Mouse (Mus musculus): ENCODE measurements around the gene Usf2. TPM values are rescaled to one million over a fixed set of nuclear protein-coding genes. Genes with fewer than 3 reads are reported as not detected.

Gene Usf2
- polyA plus RNA-seq, 1 experiment from 2014 or later, result 21.1 TPM

GRCm38 (mm10) chr7:30988519-30989162, 32.0 kb upstream of the Usf2 start:
- Histone ChIP-seq H3K27me3 (replicated peaks; ENCODE audit: insufficient read depth, low read length) (no peaks in the 10 kb centered on the region), H3K27ac (ENCODE audit: low read length) (no peak overlapping the region), H3K36me3 (ENCODE audit: insufficient read depth, low read length) (no peaks in the 10 kb centered on the region), H3K9ac (replicated peaks; ENCODE audit: low read depth) (no peak overlapping the region), H3K4me1 (ENCODE audit: insufficient read depth, low read depth, low read length) (no peaks in the 10 kb centered on the region), H3K4me3 (ENCODE audit: low read depth, low read length) (no peak overlapping the region), H3K9me3 (ENCODE audit: low read length) (no peaks in the 10 kb centered on the region), H3K4me2 (replicated peaks; ENCODE audit: low read depth, low read length) (no peak overlapping the region)
- ATAC-seq, result no peak
- no peak for DNase-seq (ENCODE audit: low spot score)
- no peak for TF ChIP-seq EP300 (IDR thresholded peaks at IDR 0.05)
- TF ChIP-seq CTCF (IDR thresholded peaks at IDR 0.05), result no peak
- WGBS, result 87% methylated on average over 4 of the region's 4 CpGs

- ATAC-seq (no peak), DNase-seq (ENCODE audit: low spot score) (no peak)
- TF ChIP-seq CTCF (IDR thresholded peaks at IDR 0.05) (no peak), EP300 (IDR thresholded peaks at IDR 0.05) (no peak)
- Histone ChIP-seq H3K4me2 (replicated peaks; ENCODE audit: low read depth, low read length) (no peak overlapping the region), H3K36me3 (ENCODE audit: insufficient read depth, low read length) (no peaks in the 10 kb centered on the region), H3K27me3 (replicated peaks; ENCODE audit: insufficient read depth, low read length) (no peaks in the 10 kb centered on the region), H3K4me3 (ENCODE audit: low read depth, low read length) (no peak overlapping the region), H3K27ac (ENCODE audit: low read length) (no peak overlapping the region), H3K9ac (replicated peaks; ENCODE audit: low read depth) (no peak overlapping the region), H3K4me1 (ENCODE audit: insufficient read depth, low read depth, low read length) (no peaks in the 10 kb centered on the region), H3K9me3 (ENCODE audit: low read length) (no peaks in the 10 kb centered on the region)
- 86% methylated on average over 9 of the region's 9 CpGs for WGBS
These were observed 28.8 kb upstream of the Usf2 start for GRCm38 (mm10) chr7:30985357-30985756.

- H3K4me3 ChIP-seq (ENCODE audit: low read depth, low read length), result no peak overlapping the region
- no peaks in the 10 kb centered on the region for H3K36me3 ChIP-seq (ENCODE audit: insufficient read depth, low read length)
- no peaks in the 10 kb centered on the region for H3K9me3 ChIP-seq (ENCODE audit: low read length)
- TF ChIP-seq CTCF (IDR thresholded peaks at IDR 0.05) (no peak), EP300 (IDR thresholded peaks at IDR 0.05) (no peak)
- DNase-seq (ENCODE audit: low spot score), result no peak
- ATAC-seq, result no peak
- no peaks in the 10 kb centered on the region for H3K27me3 ChIP-seq (replicated peaks; ENCODE audit: insufficient read depth, low read length)
- H3K4me1 ChIP-seq (ENCODE audit: insufficient read depth, low read depth, low read length), result no peaks in the 10 kb centered on the region
- H3K27ac ChIP-seq (ENCODE audit: low read length), result no peak overlapping the region
- H3K4me2 ChIP-seq (replicated peaks; ENCODE audit: low read depth, low read length), result no peak overlapping the region
- WGBS, result 89% methylated on average over 4 of the region's 4 CpGs
- no peak overlapping the region for H3K9ac ChIP-seq (replicated peaks; ENCODE audit: low read depth)
These were observed 25.1 kb upstream of the Usf2 start for GRCm38 (mm10) chr7:30981703-30982102.

- H3K27me3 ChIP-seq (replicated peaks; ENCODE audit: insufficient read depth, low read length), result no peaks in the 10 kb centered on the region
- H3K4me3 ChIP-seq (ENCODE audit: low read depth, low read length), result peak within 1 kb of the TSS; percentile 49
- peak within 1 kb of the TSS; percentile 94 for H3K27ac ChIP-seq (ENCODE audit: low read length)
- under 1% methylated on average over 37 of the region's 37 CpGs for WGBS
- H3K36me3 ChIP-seq (ENCODE audit: insufficient read depth, low read length), result no peaks in the 10 kb centered on the region
- H3K4me1 ChIP-seq (ENCODE audit: insufficient read depth, low read depth, low read length), result peaks cover 5% of the 10 kb centered on the region; the same call in 1 of the 2 replicates
- DNase-seq (ENCODE audit: low spot score), result peak; percentile 96
- H3K9ac ChIP-seq (replicated peaks; ENCODE audit: low read depth), result peak within 1 kb of the TSS; percentile 46
- ATAC-seq, result peak; percentile 96
- TF ChIP-seq EP300 (IDR thresholded peaks at IDR 0.05) (peak; percentile 6; the same call in 1 of the 2 replicates), CTCF (IDR thresholded peaks at IDR 0.05) (peak; percentile 88)
- H3K9me3 ChIP-seq (ENCODE audit: low read length), result no peaks in the 10 kb centered on the region
- H3K4me2 ChIP-seq (replicated peaks; ENCODE audit: low read depth, low read length), result peak within 1 kb of the TSS; percentile 65
These were observed 17.1 kb upstream of the Usf2 start, which contains the start of gene Fam187b for GRCm38 (mm10) chr7:30973501-30974289. Fam187b (plus strand) TSS chr7:30973790.

- H3K27me3 ChIP-seq (replicated peaks; ENCODE audit: insufficient read depth, low read length), result no peaks in the 10 kb centered on the region
- TF ChIP-seq CTCF (IDR thresholded peaks at IDR 0.05) (no peak), EP300 (IDR thresholded peaks at IDR 0.05) (no peak)
These were observed 16.6 kb upstream of the Usf2 start, which contains the start of gene Lsr for GRCm38 (mm10) chr7:30973251-30973500. Lsr (minus strand) TSS chr7:30973464.

GRCm38 (mm10) chr7:30972426-30973250, 16.0 kb upstream of the Usf2 start:
- Histone ChIP-seq H3K9ac (replicated peaks; ENCODE audit: low read depth) (peak overlapping the region; percentile 46; the same call in 1 of the 2 replicates), H3K27ac (ENCODE audit: low read length) (peak overlapping the region; percentile 94), H3K27me3 (replicated peaks; ENCODE audit: insufficient read depth, low read length) (no peaks in the 10 kb centered on the region), H3K4me2 (replicated peaks; ENCODE audit: low read depth, low read length) (peak overlapping the region; percentile 65), H3K4me1 (ENCODE audit: insufficient read depth, low read depth, low read length) (peaks cover 5% of the 10 kb centered on the region; the same call in 1 of the 2 replicates), H3K9me3 (ENCODE audit: low read length) (no peaks in the 10 kb centered on the region), H3K4me3 (ENCODE audit: low read depth, low read length) (peak overlapping the region; percentile 49), H3K36me3 (ENCODE audit: insufficient read depth, low read length) (no peaks in the 10 kb centered on the region)
- DNase-seq (ENCODE audit: low spot score) (no peak), ATAC-seq (peak; percentile 22)
- 5% methylated on average over 40 of the region's 41 CpGs for WGBS
- TF ChIP-seq CTCF (IDR thresholded peaks at IDR 0.05) (no peak), EP300 (IDR thresholded peaks at IDR 0.05) (no peak)

More at GRCm38 (mm10) chr7:30973251-30973500, 16.6 kb upstream of the Usf2 start, which contains the start of gene Lsr:
- DNase-seq (ENCODE audit: low spot score) (peak; percentile 88), ATAC-seq (peak; percentile 91)
- peak within 1 kb of the TSS; percentile 65 for H3K4me2 ChIP-seq (replicated peaks; ENCODE audit: low read depth, low read length)
- 0% methylated on average over 19 of the region's 19 CpGs for WGBS
- H3K4me3 ChIP-seq (ENCODE audit: low read depth, low read length), result peak within 1 kb of the TSS; percentile 49
- H3K4me1 ChIP-seq (ENCODE audit: insufficient read depth, low read depth, low read length), result peaks cover 5% of the 10 kb centered on the region; the same call in 1 of the 2 replicates
- peak within 1 kb of the TSS; percentile 94 for H3K27ac ChIP-seq (ENCODE audit: low read length)
- H3K9me3 ChIP-seq (ENCODE audit: low read length), result no peaks in the 10 kb centered on the region
- peak within 1 kb of the TSS; percentile 46 for H3K9ac ChIP-seq (replicated peaks; ENCODE audit: low read depth)
- H3K36me3 ChIP-seq (ENCODE audit: insufficient read depth, low read length), result no peaks in the 10 kb centered on the region

All from lung, postnatal 0 days (tissue).